ENCODE assay signal across 8 mouse cellular contexts in genomic region chr7:81858968-81859721, GRCm38 (mm10). TPM values are rescaled to one million over a fixed set of nuclear protein-coding genes. Genes with fewer than 3 reads are reported as not detected.
DNase-seq lines count a peak whose midpoint lies in the region; ATAC-seq lines count a peak whose summit lies in the region.

Tm6sf1 (plus strand) TSS chr7:81859001.

- no peak within 1 kb of the TSS for H3K27ac ChIP-seq in forebrain, embryonic 11.5 days (ENCODE audit: low read depth, low read length)
- no peak within 1 kb of the TSS for H3K27ac ChIP-seq in hindbrain, embryonic 11.5 days (ENCODE audit: low read depth, low read length)
- peak within 1 kb of the TSS; percentile 82 for H3K27ac ChIP-seq in midbrain, embryonic 10.5 days (replicated peaks)
- no peak within 1 kb of the TSS; the same call in 1 of the 2 replicates for H3K27ac ChIP-seq in stomach, embryonic 14.5 days (ENCODE audit: low read length)

- no peaks in the 10 kb centered on the region for H3K36me3 ChIP-seq in forebrain, embryonic 11.5 days (ENCODE audit: control insufficient read depth, insufficient read depth, low read length)
- H3K36me3 ChIP-seq in hindbrain, embryonic 11.5 days (ENCODE audit: control insufficient read depth, insufficient read depth, low read length), result no peaks in the 10 kb centered on the region
- no peaks in the 10 kb centered on the region for H3K36me3 ChIP-seq in midbrain, embryonic 10.5 days
- no peaks in the 10 kb centered on the region for H3K36me3 ChIP-seq in stomach, embryonic 14.5 days (ENCODE audit: control insufficient read depth, insufficient read depth, low read length)

- intact Hi-C loops in left cerebral cortex, postnatal 4 days (cut with DNase I), result no loop called here

- H3K4me1 ChIP-seq in forebrain, embryonic 11.5 days (replicated peaks; ENCODE audit: control insufficient read depth, insufficient read depth, low read length), result peaks cover 5% of the 10 kb centered on the region; the same call in 1 of the 2 replicates
- peaks cover 5% of the 10 kb centered on the region; the same call in 1 of the 2 replicates for H3K4me1 ChIP-seq in hindbrain, embryonic 11.5 days (replicated peaks; ENCODE audit: control insufficient read depth, insufficient read depth, low read length)
- peaks cover 35% of the 10 kb centered on the region for H3K4me1 ChIP-seq in midbrain, embryonic 10.5 days
- H3K4me1 ChIP-seq in stomach, embryonic 14.5 days (ENCODE audit: control insufficient read depth, insufficient read depth, low read length), result 0 out of 2 replicates have a peak, but pooled peaks cover 3% of the 10 kb centered on the region

- peak; percentile 52 for DNase-seq in gastrocnemius, postnatal 10 days
- no peak for DNase-seq in gastrocnemius, adult 18-20 months (ENCODE audit: low spot score)
- peak; percentile 29 to 50 for DNase-seq in adrenal gland, adult 18-20 months (ENCODE audit: low spot score in 2 of 2)
- DNase-seq in forebrain, embryonic 11.5 days (ENCODE audit: low spot score), result peak; percentile 77
- peak; percentile 67 for DNase-seq in hindbrain, embryonic 11.5 days (ENCODE audit: low spot score)
- peak; percentile 53 for DNase-seq in left cerebral cortex, postnatal 4 days
- peak; percentile 71 for DNase-seq in midbrain, embryonic 10.5 days (ENCODE audit: low spot score)

- ATAC-seq in forebrain, embryonic 11.5 days (replicated peaks; ENCODE audit: low FRiP score), result peak; percentile 88
- peak; percentile 84 for ATAC-seq in hindbrain, embryonic 11.5 days (ENCODE audit: low FRiP score)
- peak; percentile 29; the same call in 1 of the 2 replicates for ATAC-seq in stomach, embryonic 14.5 days (ENCODE audit: insufficient number of reproducible peaks, insufficient read depth, low FRiP score, low read depth)

- peak within 1 kb of the TSS; percentile 68 for H3K9ac ChIP-seq in forebrain, embryonic 11.5 days (ENCODE audit: low read length)
- H3K9ac ChIP-seq in hindbrain, embryonic 11.5 days (ENCODE audit: low read depth, low read length), result peak within 1 kb of the TSS; percentile 75
- H3K9ac ChIP-seq in stomach, embryonic 14.5 days (replicated peaks; ENCODE audit: low read depth, low read length), result 0 out of 2 replicates have a peak within 1 kb of the TSS, but pooled peaks have one; percentile 18

- no peaks in the 10 kb centered on the region for H3K9me3 ChIP-seq in forebrain, embryonic 11.5 days (ENCODE audit: control insufficient read depth, low read length)
- no peaks in the 10 kb centered on the region for H3K9me3 ChIP-seq in hindbrain, embryonic 11.5 days (ENCODE audit: control insufficient read depth, low read length)
- H3K9me3 ChIP-seq in midbrain, embryonic 10.5 days (replicated peaks), result no peaks in the 10 kb centered on the region
- H3K9me3 ChIP-seq in stomach, embryonic 14.5 days (ENCODE audit: control insufficient read depth, low read depth, low read length), result no peaks in the 10 kb centered on the region

- H3K4me3 ChIP-seq in forebrain, embryonic 11.5 days (ENCODE audit: low read depth, low read length), result peak within 1 kb of the TSS; percentile 57
- H3K4me3 ChIP-seq in hindbrain, embryonic 11.5 days (ENCODE audit: low read depth, low read length), result peak within 1 kb of the TSS; percentile 61
- H3K4me3 ChIP-seq in midbrain, embryonic 10.5 days, result peak within 1 kb of the TSS; percentile 75
- peak within 1 kb of the TSS; percentile 57 for H3K4me3 ChIP-seq in stomach, embryonic 14.5 days (ENCODE audit: low read depth, low read length)

- peaks cover 2% of the 10 kb centered on the region; the same call in 1 of the 2 replicates for H3K27me3 ChIP-seq in forebrain, embryonic 11.5 days (ENCODE audit: control insufficient read depth, insufficient read depth, low read length)
- peaks cover 10% of the 10 kb centered on the region; the same call in 1 of the 2 replicates for H3K27me3 ChIP-seq in hindbrain, embryonic 11.5 days (ENCODE audit: control insufficient read depth, insufficient read depth, low read length)
- H3K27me3 ChIP-seq in midbrain, embryonic 10.5 days (ENCODE audit: low read depth, poor library complexity, severe bottlenecking), result peaks cover 58% of the 10 kb centered on the region
- 0 out of 2 replicates have a peak, but pooled peaks cover 10% of the 10 kb centered on the region for H3K27me3 ChIP-seq in stomach, embryonic 14.5 days (ENCODE audit: control insufficient read depth, insufficient read depth, low read length)

- H3K4me2 ChIP-seq in forebrain, embryonic 11.5 days (ENCODE audit: low read depth, low read length, severe bottlenecking), result peak within 1 kb of the TSS; percentile 94
- H3K4me2 ChIP-seq in hindbrain, embryonic 11.5 days (replicated peaks; ENCODE audit: low read depth, low read length), result peak within 1 kb of the TSS; percentile 98
- H3K4me2 ChIP-seq in stomach, embryonic 14.5 days (replicated peaks; ENCODE audit: low read depth, low read length), result peak within 1 kb of the TSS; percentile 100

- WGBS in forebrain, embryonic 11.5 days, result under 1% methylated on average over 64 of the region's 64 CpGs
- under 1% methylated on average over 59 of the region's 64 CpGs for WGBS in hindbrain, embryonic 11.5 days
- under 1% methylated on average over 64 of the region's 64 CpGs for WGBS in midbrain, embryonic 10.5 days
- 1% methylated on average over 64 of the region's 64 CpGs for WGBS in stomach, embryonic 14.5 days

RNA-seq across cellular contexts. Expression of gene Tm6sf1, which starts in this region (rescaled TPM):
- total RNA-seq in gastrocnemius, postnatal 10 days (2021), result 10 to 100 TPM; 53.0 to 54.2 TPM
- 1 to 10 TPM; 6.1 to 7.8 TPM for total RNA-seq in gastrocnemius, adult 18-20 months (2021)
- total RNA-seq in adrenal gland, adult 18-20 months (2021), result 10 to 100 TPM; 17.2 to 23.0 TPM
- 11.4 and 14.3 TPM in 2 replicates for polyA plus RNA-seq in forebrain, embryonic 11.5 days (2014; fragmentation: Nextera tagmentation; extraction: Ambion mirVana)
- 11.3 and 14.8 TPM in 2 replicates for polyA plus RNA-seq in hindbrain, embryonic 11.5 days (2014; fragmentation: Nextera tagmentation; extraction: Ambion mirVana)
- total RNA-seq in left cerebral cortex, postnatal 4 days (2021), result 10 to 100 TPM; 13.9 to 14.1 TPM
- polyA plus RNA-seq in midbrain, embryonic 10.5 days (2016; fragmentation: Nextera tagmentation; extraction: Ambion mirVana), result 12.6 and 15.8 TPM in 2 replicates
- polyA plus RNA-seq in stomach, embryonic 14.5 days (2014; fragmentation: Nextera tagmentation; extraction: Ambion mirVana), result 8.7 and 12.5 TPM in 2 replicates

Comparison
In these comparisons a context has a peak if more than half of its experiments do, and no peak if none do; other contexts are left out.
1. ATAC-seq: peak in every context shown above with its lines; median percentile 88 in forebrain, embryonic 11.5 days; 84 in hindbrain, embryonic 11.5 days; 29 in stomach, embryonic 14.5 days.
2. H3K9ac ChIP-seq: peak in every context shown above with its lines; median percentile 75 in hindbrain, embryonic 11.5 days; 68 in forebrain, embryonic 11.5 days; 18 in stomach, embryonic 14.5 days.